Mouse (Mus musculus): ENCODE results near the gene Sema6d.

GRCm38 (mm10) chr2:124298351-124298750 is 208.6 kb downstream of the Sema6d start:
- TF ChIP-seq CTCF (IDR thresholded peaks at IDR 0.05; ENCODE audit: insufficient read depth, low read length) (no peak), POLR2A (IDR thresholded peaks at IDR 0.05; ENCODE audit: borderline replicate concordance, extremely low read depth, low read depth, low read length) (no peak)

Data from lung, adult 2 months (tissue).